Comparison of ENCODE assay signal across 12 mouse cellular contexts in the genomic region with DNA sequence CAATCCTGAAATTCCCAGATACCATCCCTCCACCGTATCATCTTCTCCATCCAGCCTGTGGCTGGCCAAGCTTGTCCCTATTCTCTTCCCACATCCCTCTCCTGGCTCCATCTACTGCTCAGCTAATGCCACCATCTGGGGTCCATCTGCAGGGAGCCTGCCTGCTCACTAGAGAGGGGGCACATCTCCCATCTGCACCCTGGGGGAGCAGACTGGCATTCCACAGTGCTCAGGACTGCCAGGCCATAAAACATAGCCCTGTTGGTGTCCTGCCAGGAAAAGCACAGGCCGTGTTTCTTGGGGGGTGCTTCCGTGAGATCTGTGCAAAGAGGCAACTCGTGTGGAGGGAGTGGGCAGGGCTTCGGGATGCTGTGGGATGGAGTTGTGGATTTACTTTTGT.
DNase-seq lines count a peak whose midpoint lies in the region; ATAC-seq lines count a peak whose summit lies in the region.
"Had no signal": no experiment of that assay in that cellular context is flagged by ENCODE, and none has a peak within 500 bp of the region (broad histone marks: within the 10 kb centered on the region; RNA-seq: fewer than 3 reads in every experiment).

No protein-coding gene starts in this region.

- no peak overlapping the region for H3K4me3 ChIP-seq in forebrain, embryonic 15.5 days
- H3K4me3 ChIP-seq in forebrain, embryonic 10.5 days = no peak overlapping the region
- H3K4me3 ChIP-seq: embryonic facial prominence, embryonic 15.5 days; limb, embryonic 13.5 days; lung, embryonic 15.5 days; midbrain, embryonic 10.5 days had no signal

- H3K36me3 ChIP-seq in forebrain, embryonic 15.5 days = no peaks in the 10 kb centered on the region
- H3K36me3 ChIP-seq in forebrain, embryonic 10.5 days (replicated peaks) = no peaks in the 10 kb centered on the region
- H3K36me3 ChIP-seq: embryonic facial prominence, embryonic 15.5 days; limb, embryonic 13.5 days; lung, embryonic 15.5 days; midbrain, embryonic 10.5 days had no signal

- H3K9me3 ChIP-seq in forebrain, embryonic 15.5 days = no peaks in the 10 kb centered on the region
- H3K9me3 ChIP-seq in forebrain, embryonic 10.5 days = no peaks in the 10 kb centered on the region
- H3K9me3 ChIP-seq: embryonic facial prominence, embryonic 15.5 days; limb, embryonic 13.5 days; lung, embryonic 15.5 days; midbrain, embryonic 10.5 days had no signal

- peak; percentile 71 for ATAC-seq in forebrain, embryonic 15.5 days (replicated peaks)

- DNase-seq in forebrain, embryonic 10.5 days (ENCODE audit: extremely low spot score, low spot score) = no peak
- DNase-seq in frontal cortex, postnatal 10 days (ENCODE audit: low spot score in 2 of 2) = peak; percentile 24 to 29
- DNase-seq in layer of hippocampus, postnatal 36 days = peak; percentile 59 to 60
- DNase-seq in right cerebral cortex, postnatal 4 days = peak; percentile 29
- no peak for DNase-seq in thymus, postnatal 14 days
- DNase-seq in gastrocnemius, postnatal 36 days = no peak

- no peaks in the 10 kb centered on the region for H3K27me3 ChIP-seq in forebrain, embryonic 15.5 days
- no peaks in the 10 kb centered on the region; the same call in 1 of the 2 replicates for H3K27me3 ChIP-seq in forebrain, embryonic 10.5 days (ENCODE audit: poor library complexity, severe bottlenecking)
- H3K27me3 ChIP-seq: embryonic facial prominence, embryonic 15.5 days; lung, embryonic 15.5 days had no signal

- WGBS in forebrain, embryonic 15.5 days = 50% methylated on average over 5 of the region's 5 CpGs
- 77% methylated on average over 5 of the region's 5 CpGs for WGBS in forebrain, embryonic 10.5 days

- H3K9ac ChIP-seq in forebrain, embryonic 15.5 days (replicated peaks) = no peak overlapping the region
- H3K9ac ChIP-seq: embryonic facial prominence, embryonic 15.5 days; limb, embryonic 13.5 days; lung, embryonic 15.5 days had no signal

- H3K4me2 ChIP-seq in forebrain, embryonic 15.5 days (replicated peaks) = no peak overlapping the region
- H3K4me2 ChIP-seq: embryonic facial prominence, embryonic 15.5 days; limb, embryonic 13.5 days; lung, embryonic 15.5 days had no signal

- intact Hi-C loops in gastrocnemius, postnatal 36 days (cut with DNase I) = no loop called here

- H3K4me1 ChIP-seq in forebrain, embryonic 15.5 days = peaks cover 22% of the 10 kb centered on the region
- H3K4me1 ChIP-seq in forebrain, embryonic 10.5 days = 0 out of 2 replicates have a peak, but pooled peaks cover 4% of the 10 kb centered on the region
- H3K4me1 ChIP-seq: lung, embryonic 15.5 days; midbrain, embryonic 10.5 days had no signal

- no peak overlapping the region for H3K27ac ChIP-seq in forebrain, embryonic 15.5 days (replicated peaks)
- H3K27ac ChIP-seq in forebrain, embryonic 10.5 days = no peak overlapping the region
- H3K27ac ChIP-seq: embryonic facial prominence, embryonic 15.5 days; kidney, postnatal 0 days; limb, embryonic 13.5 days; lung, embryonic 15.5 days; midbrain, embryonic 10.5 days had no signal

Comparison
In these comparisons a context has a peak if more than half of its experiments do, and no peak if none do; other contexts are left out.
1. DNase-seq: peak in frontal cortex, postnatal 10 days (2 of 2), layer of hippocampus, postnatal 36 days (2 of 2) and right cerebral cortex, postnatal 4 days (single experiment); none in forebrain, embryonic 10.5 days (single experiment), thymus, postnatal 14 days (single experiment) and gastrocnemius, postnatal 36 days (0 of 2).